Mouse (Mus musculus): ENCODE measurements at regions not wholly inside any gene's neighbourhood (a gene's known extent, or its start where the extent isn't known, plus 50 kb on each side); places are given as distances from the start of the nearest gene placed in this dataset.

DNA sequence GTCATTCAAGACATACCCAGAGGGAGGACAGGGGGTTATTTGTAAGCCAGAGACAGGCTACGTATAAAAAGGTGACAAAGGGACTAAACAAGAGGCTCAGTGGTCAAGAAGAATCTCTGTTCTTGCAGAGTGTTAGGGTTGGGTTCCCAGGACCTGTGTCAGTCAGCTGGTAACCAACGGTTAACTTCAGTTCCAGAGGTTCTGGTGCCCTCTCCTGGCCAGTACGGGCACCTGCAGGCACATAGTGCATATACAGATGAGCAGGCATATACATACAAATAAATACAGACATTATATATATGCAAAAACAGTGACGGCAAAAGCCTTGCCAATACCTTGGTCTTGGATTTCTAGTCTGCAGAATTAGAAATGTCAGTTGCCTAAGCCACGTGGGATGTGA lies 170.6 kb downstream of the Gsdmc2 start:
- peaks cover 3% of the 10 kb centered on the region for H3K4me1 ChIP-seq (ENCODE audit: insufficient read depth)
- ATAC-seq (no peak), DNase-seq (no peak)
- no peak overlapping the region for H3K9ac ChIP-seq (replicated peaks)
- no peak overlapping the region for H3K27ac ChIP-seq (ENCODE audit: low read depth)
- no peaks in the 10 kb centered on the region for H3K36me3 ChIP-seq (replicated peaks; ENCODE audit: insufficient read depth, low read length)
- H3K9me3 ChIP-seq (ENCODE audit: low read length), result no peaks in the 10 kb centered on the region; the same call in 1 of the 2 replicates
- no peaks in the 10 kb centered on the region for H3K27me3 ChIP-seq (ENCODE audit: insufficient read depth, low read length)
- TF ChIP-seq EP300 (IDR thresholded peaks at IDR 0.05; ENCODE audit: low read depth) (no peak), CTCF (IDR thresholded peaks at IDR 0.05; ENCODE audit: low read depth) (peak; percentile 36)
- no peak overlapping the region for H3K4me3 ChIP-seq (ENCODE audit: low read depth, low read length)
- 85% methylated on average over 5 of the region's 5 CpGs for WGBS (ENCODE audit: insufficient replicate concordance)
- no peak overlapping the region for H3K4me2 ChIP-seq (ENCODE audit: low read depth, low read length)

GRCm38 (mm10) chr15:63671081-63671480 lies 173.9 kb downstream of the Gsdmc2 start:
- TF ChIP-seq EP300 (IDR thresholded peaks at IDR 0.05; ENCODE audit: low read depth) (no peak), CTCF (IDR thresholded peaks at IDR 0.05; ENCODE audit: low read depth) (no peak)
- no peak for DNase-seq
- Histone ChIP-seq H3K9me3 (ENCODE audit: low read length) (no peaks in the 10 kb centered on the region; the same call in 1 of the 2 replicates), H3K9ac (replicated peaks) (no peak overlapping the region), H3K4me1 (ENCODE audit: insufficient read depth) (no peaks in the 10 kb centered on the region), H3K27ac (ENCODE audit: low read depth) (no peak overlapping the region), H3K27me3 (ENCODE audit: insufficient read depth, low read length) (no peaks in the 10 kb centered on the region), H3K36me3 (replicated peaks; ENCODE audit: insufficient read depth, low read length) (no peaks in the 10 kb centered on the region), H3K4me2 (ENCODE audit: low read depth, low read length) (no peak overlapping the region), H3K4me3 (ENCODE audit: low read depth, low read length) (no peak overlapping the region)
- WGBS (ENCODE audit: insufficient replicate concordance), result 61% methylated on average over 11 of the region's 11 CpGs
- no peak for ATAC-seq

- Histone ChIP-seq H3K27ac (ENCODE audit: low read depth) (no peak overlapping the region), H3K4me1 (ENCODE audit: insufficient read depth) (no peaks in the 10 kb centered on the region), H3K4me3 (ENCODE audit: low read depth, low read length) (no peak overlapping the region), H3K36me3 (replicated peaks; ENCODE audit: insufficient read depth, low read length) (no peaks in the 10 kb centered on the region), H3K9ac (replicated peaks) (no peak overlapping the region), H3K27me3 (ENCODE audit: insufficient read depth, low read length) (no peaks in the 10 kb centered on the region), H3K4me2 (ENCODE audit: low read depth, low read length) (no peak overlapping the region), H3K9me3 (ENCODE audit: low read length) (no peaks in the 10 kb centered on the region; the same call in 1 of the 2 replicates)
- WGBS (ENCODE audit: insufficient replicate concordance), result 86% methylated on average over 1 of the region's 1 CpGs
- TF ChIP-seq EP300 (IDR thresholded peaks at IDR 0.05; ENCODE audit: low read depth) (no peak), CTCF (IDR thresholded peaks at IDR 0.05; ENCODE audit: low read depth) (no peak)
- ATAC-seq (no peak), DNase-seq (no peak)
Observed at GRCm38 (mm10) chr15:63670561-63670960, 174.4 kb downstream of the Gsdmc2 start.

DNA sequence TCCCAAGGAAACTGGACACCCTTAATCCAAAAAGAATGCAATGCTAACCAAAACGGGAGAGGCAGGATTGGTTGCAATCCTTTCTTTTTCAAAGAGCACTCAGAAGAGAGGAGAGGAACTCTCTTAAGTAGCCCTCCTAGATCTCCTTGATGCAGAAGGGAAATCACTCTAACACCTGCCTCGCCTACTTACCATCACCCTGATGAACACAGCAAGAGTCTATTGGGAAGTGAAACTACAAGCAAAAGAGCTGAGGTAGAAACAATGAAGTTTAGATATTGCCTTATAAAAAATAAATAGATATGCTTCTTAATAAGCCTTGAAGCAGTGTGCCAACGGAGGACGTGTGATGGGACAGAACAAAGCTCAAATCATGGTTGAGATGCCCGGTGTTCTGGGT lies 177.4 kb downstream of the Gsdmc2 start:
- H3K27me3 ChIP-seq (ENCODE audit: insufficient read depth, low read length), result no peaks in the 10 kb centered on the region
- TF ChIP-seq CTCF (IDR thresholded peaks at IDR 0.05; ENCODE audit: low read depth) (no peak), EP300 (IDR thresholded peaks at IDR 0.05; ENCODE audit: low read depth) (no peak)
- no peak overlapping the region for H3K27ac ChIP-seq (ENCODE audit: low read depth)
- ATAC-seq (no peak), DNase-seq (no peak)
- no peak overlapping the region for H3K4me2 ChIP-seq (ENCODE audit: low read depth, low read length)
- 65% methylated on average over 5 of the region's 5 CpGs for WGBS (ENCODE audit: insufficient replicate concordance)
- no peak overlapping the region for H3K4me3 ChIP-seq (ENCODE audit: low read depth, low read length)
- no peak overlapping the region for H3K9ac ChIP-seq (replicated peaks)
- no peaks in the 10 kb centered on the region for H3K4me1 ChIP-seq (ENCODE audit: insufficient read depth)
- H3K36me3 ChIP-seq (replicated peaks; ENCODE audit: insufficient read depth, low read length), result no peaks in the 10 kb centered on the region
- H3K9me3 ChIP-seq (ENCODE audit: low read length), result no peaks in the 10 kb centered on the region

DNA sequence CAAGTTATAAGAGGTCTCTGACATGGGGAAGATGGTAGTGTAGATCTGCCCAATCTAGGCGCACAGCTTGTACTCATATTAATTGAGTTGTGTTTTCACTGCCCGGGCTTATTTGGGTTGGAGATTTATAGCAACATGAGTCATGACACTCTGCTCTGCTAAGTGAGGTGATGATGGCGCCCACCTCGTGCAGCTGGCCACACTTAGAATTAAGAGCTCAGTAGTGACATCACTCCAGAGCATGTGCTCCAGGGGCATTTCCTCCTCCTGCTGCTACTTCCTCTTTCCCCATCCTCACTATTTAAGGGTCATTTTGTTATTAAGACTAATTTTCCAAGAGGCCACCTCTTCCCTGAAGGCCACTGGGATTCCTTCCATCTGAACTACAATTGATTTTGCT lies 179.5 kb downstream of the Gsdmc2 start:
- no peak for DNase-seq
- WGBS (ENCODE audit: insufficient replicate concordance), result 56% methylated on average over 4 of the region's 4 CpGs
- no peak overlapping the region for H3K27ac ChIP-seq (ENCODE audit: low read depth)
- no peak for TF ChIP-seq EP300 (IDR thresholded peaks at IDR 0.05; ENCODE audit: low read depth)
- TF ChIP-seq CTCF (IDR thresholded peaks at IDR 0.05; ENCODE audit: low read depth), result no peak
- no peaks in the 10 kb centered on the region for H3K4me1 ChIP-seq (ENCODE audit: insufficient read depth)
- H3K27me3 ChIP-seq (ENCODE audit: insufficient read depth, low read length), result no peaks in the 10 kb centered on the region
- H3K9me3 ChIP-seq (ENCODE audit: low read length), result no peaks in the 10 kb centered on the region
- H3K4me2 ChIP-seq (ENCODE audit: low read depth, low read length), result no peak overlapping the region
- no peaks in the 10 kb centered on the region for H3K36me3 ChIP-seq (replicated peaks; ENCODE audit: insufficient read depth, low read length)
- H3K4me3 ChIP-seq (ENCODE audit: low read depth, low read length), result no peak overlapping the region
- H3K9ac ChIP-seq (replicated peaks), result no peak overlapping the region
- no peak for ATAC-seq

DNA sequence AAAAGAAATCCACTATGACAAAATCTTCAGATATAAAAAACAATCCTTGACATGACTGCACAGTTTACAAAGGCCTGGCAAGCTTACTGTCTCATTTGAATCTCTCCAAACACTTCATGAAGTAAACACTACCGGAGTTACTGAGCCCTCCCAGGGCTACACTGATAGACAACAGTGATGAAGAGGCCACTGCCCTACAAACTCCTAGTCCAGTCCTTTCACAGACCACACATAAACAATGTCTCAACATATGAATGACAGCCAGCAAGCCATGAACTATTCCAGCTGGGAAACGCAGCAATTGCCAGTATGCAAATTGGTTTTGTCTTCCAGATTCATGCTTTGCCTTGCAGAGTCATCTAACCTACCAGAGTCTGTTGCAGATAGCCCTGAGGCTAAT lies 180.1 kb downstream of the Gsdmc2 start:
- H3K36me3 ChIP-seq (replicated peaks; ENCODE audit: insufficient read depth, low read length), result no peaks in the 10 kb centered on the region
- no peak overlapping the region for H3K4me2 ChIP-seq (ENCODE audit: low read depth, low read length)
- H3K4me1 ChIP-seq (ENCODE audit: insufficient read depth), result 0 out of 2 replicates have a peak, but pooled peaks cover 1% of the 10 kb centered on the region
- 72% methylated on average over 2 of the region's 2 CpGs for WGBS (ENCODE audit: insufficient replicate concordance)
- no peaks in the 10 kb centered on the region for H3K9me3 ChIP-seq (ENCODE audit: low read length)
- no peak overlapping the region for H3K9ac ChIP-seq (replicated peaks)
- DNase-seq (no peak), ATAC-seq (no peak)
- no peak for TF ChIP-seq EP300 (IDR thresholded peaks at IDR 0.05; ENCODE audit: low read depth)
- TF ChIP-seq CTCF (IDR thresholded peaks at IDR 0.05; ENCODE audit: low read depth), result no peak
- H3K4me3 ChIP-seq (ENCODE audit: low read depth, low read length), result no peak overlapping the region
- H3K27ac ChIP-seq (ENCODE audit: low read depth), result no peak overlapping the region
- H3K27me3 ChIP-seq (ENCODE audit: insufficient read depth, low read length), result no peaks in the 10 kb centered on the region

DNA sequence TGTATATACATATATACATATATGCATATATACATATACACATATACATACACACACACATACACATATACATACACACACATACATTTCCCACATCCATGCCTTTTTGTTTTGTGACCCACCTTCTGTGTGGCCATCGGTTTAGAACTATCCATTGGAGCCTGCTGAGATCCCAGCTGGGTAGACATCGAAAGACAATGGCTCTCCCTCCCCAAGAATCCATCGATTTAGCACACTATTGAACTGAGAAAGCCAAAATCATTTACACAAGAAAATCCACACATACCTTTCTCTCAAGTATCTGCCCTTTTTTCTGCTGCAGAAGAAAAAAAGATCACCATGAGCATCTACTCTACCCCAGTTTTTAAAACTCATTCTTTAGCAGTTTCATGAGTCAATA lies 182.8 kb downstream of the Gsdmc2 start:
- 66% methylated on average over 3 of the region's 3 CpGs for WGBS (ENCODE audit: insufficient replicate concordance)
- H3K27ac ChIP-seq (ENCODE audit: low read depth), result no peak overlapping the region
- peaks cover 7% of the 10 kb centered on the region; the same call in 1 of the 2 replicates for H3K4me1 ChIP-seq (ENCODE audit: insufficient read depth)
- H3K9ac ChIP-seq (replicated peaks), result no peak overlapping the region
- no peaks in the 10 kb centered on the region for H3K9me3 ChIP-seq (ENCODE audit: low read length)
- H3K4me2 ChIP-seq (ENCODE audit: low read depth, low read length), result no peak overlapping the region
- DNase-seq (no peak), ATAC-seq (no peak)
- H3K36me3 ChIP-seq (replicated peaks; ENCODE audit: insufficient read depth, low read length), result no peaks in the 10 kb centered on the region
- TF ChIP-seq EP300 (IDR thresholded peaks at IDR 0.05; ENCODE audit: low read depth), result no peak
- TF ChIP-seq CTCF (IDR thresholded peaks at IDR 0.05; ENCODE audit: low read depth), result no peak
- no peaks in the 10 kb centered on the region for H3K27me3 ChIP-seq (ENCODE audit: insufficient read depth, low read length)
- H3K4me3 ChIP-seq (ENCODE audit: low read depth, low read length), result no peak overlapping the region
